8 mouse cellular contexts compared by ENCODE assay signal in genomic region chr8:126594481-126595000, GRCm38 (mm10). TPM values are rescaled to one million over a fixed set of nuclear protein-coding genes. Genes with fewer than 3 reads are reported as not detected.
DNase-seq lines count a peak whose midpoint lies in the region; ATAC-seq lines count a peak whose summit lies in the region.

No protein-coding gene starts in this region.

- peak overlapping the region; percentile 98 for H3K27ac ChIP-seq in forebrain, embryonic 10.5 days
- peak overlapping the region; percentile 100 for H3K27ac ChIP-seq in heart, embryonic 15.5 days
- peak overlapping the region; percentile 93 for H3K27ac ChIP-seq in liver, embryonic 15.5 days (replicated peaks)
- peak overlapping the region; percentile 97 for H3K27ac ChIP-seq in neural tube, embryonic 12.5 days

- peak; percentile 84 for ATAC-seq in heart, embryonic 15.5 days (replicated peaks; ENCODE audit: insufficient number of reproducible peaks, insufficient read depth, low FRiP score, low read depth)
- peak; percentile 79 for ATAC-seq in liver, embryonic 15.5 days (ENCODE audit: insufficient read depth)
- ATAC-seq in neural tube, embryonic 12.5 days (ENCODE audit: low FRiP score, low read depth) = peak; percentile 89

- H3K27me3 ChIP-seq in forebrain, embryonic 10.5 days (ENCODE audit: poor library complexity, severe bottlenecking) = peaks cover 13% of the 10 kb centered on the region; the same call in 1 of the 2 replicates
- no peaks in the 10 kb centered on the region for H3K27me3 ChIP-seq in heart, embryonic 15.5 days
- H3K27me3 ChIP-seq in liver, embryonic 15.5 days = no peaks in the 10 kb centered on the region
- H3K27me3 ChIP-seq in neural tube, embryonic 12.5 days (replicated peaks) = no peaks in the 10 kb centered on the region

- peaks cover 83% of the 10 kb centered on the region for H3K4me1 ChIP-seq in forebrain, embryonic 10.5 days
- peaks cover 38% of the 10 kb centered on the region for H3K4me1 ChIP-seq in heart, embryonic 15.5 days (replicated peaks)
- peaks cover 86% of the 10 kb centered on the region for H3K4me1 ChIP-seq in liver, embryonic 15.5 days (replicated peaks)
- H3K4me1 ChIP-seq in neural tube, embryonic 12.5 days = peaks cover 41% of the 10 kb centered on the region

- H3K4me3 ChIP-seq in forebrain, embryonic 10.5 days = peak overlapping the region; percentile 99
- H3K4me3 ChIP-seq in heart, embryonic 15.5 days = peak overlapping the region; percentile 92
- peak overlapping the region; percentile 84 for H3K4me3 ChIP-seq in liver, embryonic 15.5 days (replicated peaks)
- H3K4me3 ChIP-seq in neural tube, embryonic 12.5 days = peak overlapping the region; percentile 99

- WGBS in forebrain, embryonic 10.5 days = under 1% methylated on average over 48 of the region's 48 CpGs
- under 1% methylated on average over 48 of the region's 48 CpGs for WGBS in heart, embryonic 15.5 days
- 1% methylated on average over 48 of the region's 48 CpGs for WGBS in liver, embryonic 15.5 days (ENCODE audit: insufficient replicate concordance)
- 1% methylated on average over 48 of the region's 48 CpGs for WGBS in neural tube, embryonic 12.5 days

- H3K4me2 ChIP-seq in heart, embryonic 15.5 days = peak overlapping the region; percentile 88
- peak overlapping the region; percentile 95 for H3K4me2 ChIP-seq in liver, embryonic 15.5 days
- peak overlapping the region; percentile 81 for H3K4me2 ChIP-seq in neural tube, embryonic 12.5 days (replicated peaks)

- DNase-seq in CD8-positive naive resting alpha-beta T cell, adult 2 months (ENCODE audit: low read depth in 2 of 2, low spot score in 2 of 2) = peak; percentile 90 to 92
- peak; percentile 92 for DNase-seq in c-Kit-positive CD71-negative TER-119-negative erythroid progenitor cells, embryonic 14.5 days (ENCODE audit: low read depth)
- peak; percentile 96 for DNase-seq in forebrain, embryonic 10.5 days (ENCODE audit: extremely low spot score, low spot score)
- DNase-seq in kidney, postnatal 25 days = peak; percentile 99 to 100
- peak; percentile 98 for DNase-seq in telencephalon, adult 2 months (ENCODE audit: low read depth, low spot score)

- no peaks in the 10 kb centered on the region for H3K9me3 ChIP-seq in forebrain, embryonic 10.5 days
- no peaks in the 10 kb centered on the region for H3K9me3 ChIP-seq in heart, embryonic 15.5 days (replicated peaks)
- no peaks in the 10 kb centered on the region for H3K9me3 ChIP-seq in liver, embryonic 15.5 days (replicated peaks)
- no peaks in the 10 kb centered on the region for H3K9me3 ChIP-seq in neural tube, embryonic 12.5 days

- H3K36me3 ChIP-seq in forebrain, embryonic 10.5 days (replicated peaks) = peaks cover 16% of the 10 kb centered on the region
- H3K36me3 ChIP-seq in heart, embryonic 15.5 days = 0 out of 2 replicates have a peak, but pooled peaks cover 7% of the 10 kb centered on the region
- H3K36me3 ChIP-seq in liver, embryonic 15.5 days (replicated peaks) = peaks cover 7% of the 10 kb centered on the region
- H3K36me3 ChIP-seq in neural tube, embryonic 12.5 days = peaks cover 13% of the 10 kb centered on the region; the same call in 1 of the 2 replicates

- H3K9ac ChIP-seq in heart, embryonic 15.5 days = peak overlapping the region; percentile 78
- H3K9ac ChIP-seq in liver, embryonic 15.5 days = peak overlapping the region; percentile 92
- peak overlapping the region; percentile 93 for H3K9ac ChIP-seq in neural tube, embryonic 12.5 days

RNA-seq across cellular contexts. Expression of gene Irf2bp2, which starts 0.8 kb away (rescaled TPM):
- 3.0 and 3.4 TPM in 2 replicates for polyA plus RNA-seq in forebrain, embryonic 10.5 days (2016; fragmentation: Nextera tagmentation; extraction: Ambion mirVana)
- 10.3 and 10.4 TPM in 2 replicates for polyA plus RNA-seq in heart, embryonic 15.5 days (2015; fragmentation: Nextera tagmentation; extraction: Ambion mirVana)
- polyA plus RNA-seq in liver, embryonic 15.5 days (2015; fragmentation: Nextera tagmentation; extraction: Ambion mirVana) = 3.8 and 4.0 TPM in 2 replicates
- 8.5 and 9.5 TPM in 2 replicates for polyA plus RNA-seq in neural tube, embryonic 12.5 days (2016; fragmentation: Nextera tagmentation; extraction: Ambion mirVana)

Comparison
In these comparisons a context has a peak if more than half of its experiments do, and no peak if none do; other contexts are left out.
1. Peak in every context shown above with its lines: DNase-seq, ATAC-seq, H3K4me3 ChIP-seq and H3K27ac ChIP-seq.